Mouse (Mus musculus) thymus, postnatal 0 days (tissue): Measurements from ENCODE around the gene Cltb. TPM values are rescaled to one million over a fixed set of nuclear protein-coding genes. Genes with fewer than 3 reads are reported as not detected.
A peak's percentile ranks its signal among the peaks of the same experiment; 100 is the strongest.

Experiments used
- DNase-seq: peaks from one replicate; pipeline ENCODE4 v3.0.0-alpha.2; 2015; ENCODE audit warnings: low spot score
- polyA plus RNA-seq: library from polyadenylated mRNA; unstranded; fragments of >200 nt; fragmentation: Nextera tagmentation; extraction: Ambion mirVana; gene quantifications from 2 replicates; pipeline ENCODE4 v1.2.1, GENCODE M21; 2015

The Cltb gene
- polyA plus RNA-seq, 1 experiment from 2014 or later, result 57.0 TPM

GRCm38 (mm10) chr13:54596870-54597269, 14.3 kb downstream of the Cltb start:
- no peak for DNase-seq

GRCm38 (mm10) chr13:54596107-54596690, 14.9 kb downstream of the Cltb start:
- no peak for DNase-seq

GRCm38 (mm10) chr13:54593617-54594016, 17.5 kb downstream of the Cltb start:
- DNase-seq, result no peak

GRCm38 (mm10) chr13:54591776-54592356, 19.3 kb downstream of the Cltb start:
- no peak for DNase-seq

- DNase-seq, result peak; percentile 97
Measured at GRCm38 (mm10) chr13:54589996-54590951, 20.9 kb downstream of the Cltb start, which contains the start of the genes Nop16 and Higd2a. TSS of gene Nop16 (minus strand) at chr13:54590090. TSS of gene Higd2a (plus strand) at chr13:54590207.

- no peak for DNase-seq
Measured at GRCm38 (mm10) chr13:54589414-54589995, 21.6 kb downstream of the Cltb start.

- DNase-seq, result no peak
Measured at GRCm38 (mm10) chr13:54585831-54586230, 25.3 kb downstream of the Cltb start.

GRCm38 (mm10) chr13:54582860-54583259, 28.3 kb downstream of the Cltb start:
- no peak for DNase-seq

- no peak for DNase-seq
Measured at GRCm38 (mm10) chr13:54582126-54582525, 29.0 kb downstream of the Cltb start.

- DNase-seq, result no peak
Measured at GRCm38 (mm10) chr13:54581385-54581784, 29.8 kb downstream of the Cltb start.

GRCm38 (mm10) chr13:54577652-54578507, 33.3 kb downstream of the Cltb start:
- DNase-seq, result no peak

- DNase-seq, result peak; percentile 4
Measured at GRCm38 (mm10) chr13:54575489-54575888, 35.7 kb downstream of the Cltb start.

- peak; percentile 39 for DNase-seq
Measured at GRCm38 (mm10) chr13:54574854-54575481, 36.2 kb downstream of the Cltb start, which contains the start of gene Arl10. TSS of gene Arl10 (plus strand) at chr13:54575015.

GRCm38 (mm10) chr13:54572621-54573020, 38.5 kb downstream of the Cltb start:
- DNase-seq, result no peak

GRCm38 (mm10) chr13:54571637-54572036, 39.5 kb downstream of the Cltb start:
- no peak for DNase-seq

GRCm38 (mm10) chr13:54570736-54571135, 40.4 kb downstream of the Cltb start:
- no peak for DNase-seq

- no peak for DNase-seq
Measured at GRCm38 (mm10) chr13:54569282-54569681, 41.9 kb downstream of the Cltb start.

- no peak for DNase-seq
Measured at GRCm38 (mm10) chr13:54568380-54568779, 42.8 kb downstream of the Cltb start.

- DNase-seq, result no peak
Measured at GRCm38 (mm10) chr13:54565594-54566345, 45.4 kb downstream of the Cltb start.
